Mouse (Mus musculus): ENCODE results near the gene Atp1a4.
A peak's percentile ranks its signal among the peaks of the same experiment; 100 is the strongest.

DNA sequence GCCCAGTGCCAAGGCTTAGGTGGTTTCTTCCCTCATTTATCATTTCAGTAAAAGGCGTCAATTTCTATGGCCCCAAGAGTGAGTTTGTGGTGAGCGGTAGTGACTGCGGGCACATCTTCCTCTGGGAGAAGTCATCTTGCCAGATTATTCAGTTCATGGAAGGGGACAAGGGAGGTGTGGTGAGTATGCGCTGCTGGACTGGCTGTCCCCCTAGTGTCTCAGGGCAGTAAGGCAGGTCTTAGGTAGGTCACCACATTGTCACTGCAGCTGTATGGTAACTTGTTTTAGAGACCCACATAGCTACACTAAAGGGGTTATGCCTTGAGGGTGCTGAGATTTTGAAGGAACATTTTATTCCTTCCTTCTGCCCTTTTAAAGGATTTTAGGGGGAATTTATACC lies 69.3 kb downstream of the Atp1a4 start:
- TF ChIP-seq POLR2A (IDR thresholded peaks at IDR 0.05; ENCODE audit: extremely low read depth, insufficient read depth, low read length) (no peak), CTCF (IDR thresholded peaks at IDR 0.05; ENCODE audit: low read depth, low read length) (peak; percentile 76)
